Mouse (Mus musculus): ENCODE results near the gene Adprhl1. TPM values are rescaled to one million over a fixed set of nuclear protein-coding genes. Genes with fewer than 3 reads are reported as not detected.

The Adprhl1 gene
- polyA plus RNA-seq, 1 experiment from 2014 or later = not detected

DNA sequence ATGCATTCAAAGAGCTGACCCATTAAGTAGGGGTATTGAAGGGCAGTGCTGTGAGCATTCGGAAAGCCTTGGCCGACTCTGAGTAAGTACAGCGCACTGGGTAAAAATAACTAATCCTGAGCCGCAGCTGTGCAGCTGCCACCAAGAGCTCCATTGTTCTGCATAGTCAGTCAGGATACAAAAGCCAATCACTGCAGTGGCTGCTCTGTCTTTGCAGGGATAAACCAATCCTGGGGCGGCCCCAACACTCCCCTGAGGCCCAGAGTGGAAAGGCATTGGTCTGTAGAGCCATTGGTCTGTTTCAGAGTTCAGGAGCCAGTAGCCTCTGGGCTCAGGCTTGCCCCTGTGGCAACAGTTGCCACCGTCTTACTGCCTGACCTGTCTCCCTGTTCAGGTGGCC, 27.7 kb downstream of the Adprhl1 start:
- Histone ChIP-seq H3K4me2 (ENCODE audit: low read length) (no peak overlapping the region), H3K4me3 (replicated peaks; ENCODE audit: low read depth, low read length) (no peak overlapping the region), H3K27me3 (ENCODE audit: control insufficient read depth, insufficient read depth, low read length) (no peaks in the 10 kb centered on the region), H3K9ac (replicated peaks; ENCODE audit: low read length) (no peak overlapping the region), H3K9me3 (ENCODE audit: control insufficient read depth, low read length) (no peaks in the 10 kb centered on the region), H3K36me3 (ENCODE audit: control insufficient read depth, insufficient read depth, low read length) (no peaks in the 10 kb centered on the region), H3K4me1 (ENCODE audit: control insufficient read depth, insufficient read depth, low read length) (0 out of 2 replicates have a peak, but pooled peaks cover 8% of the 10 kb centered on the region), H3K27ac (replicated peaks; ENCODE audit: low read depth, low read length) (no peak overlapping the region)
- 10% methylated on average over 6 of the region's 6 CpGs for WGBS
- ATAC-seq (ENCODE audit: low FRiP score, low TSS enrichment) = peak; percentile 67; the same call in 1 of the 2 replicates
- DNase-seq = peak; percentile 65

DNA sequence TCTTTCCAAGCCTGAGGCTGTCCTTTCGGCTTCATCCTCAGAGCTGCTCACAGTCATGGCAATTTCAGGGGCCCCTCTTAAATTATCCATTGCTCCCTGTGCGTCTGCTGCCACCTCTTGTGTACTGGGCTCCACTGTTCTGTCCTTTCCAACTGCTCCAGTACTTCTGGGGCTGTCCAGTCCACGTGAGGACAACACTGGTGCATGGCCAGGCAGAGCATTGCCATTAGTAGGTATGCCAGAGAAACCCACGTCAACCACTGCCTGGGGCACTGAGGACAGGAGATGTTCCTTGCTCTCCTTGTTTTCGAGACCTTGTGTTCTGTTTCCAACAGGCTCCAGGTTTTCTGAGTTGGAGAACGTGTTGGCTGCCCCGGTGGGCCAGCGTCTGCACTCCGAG, 29.5 kb downstream of the Adprhl1 start:
- Histone ChIP-seq H3K36me3 (ENCODE audit: control insufficient read depth, insufficient read depth, low read length) (no peaks in the 10 kb centered on the region), H3K9ac (replicated peaks; ENCODE audit: low read length) (no peak overlapping the region), H3K27me3 (ENCODE audit: control insufficient read depth, insufficient read depth, low read length) (no peaks in the 10 kb centered on the region), H3K9me3 (ENCODE audit: control insufficient read depth, low read length) (no peaks in the 10 kb centered on the region), H3K4me1 (ENCODE audit: control insufficient read depth, insufficient read depth, low read length) (0 out of 2 replicates have a peak, but pooled peaks cover 8% of the 10 kb centered on the region), H3K4me2 (ENCODE audit: low read length) (no peak overlapping the region), H3K27ac (replicated peaks; ENCODE audit: low read depth, low read length) (no peak overlapping the region), H3K4me3 (replicated peaks; ENCODE audit: low read depth, low read length) (no peak overlapping the region)
- ATAC-seq (ENCODE audit: low FRiP score, low TSS enrichment) (no peak), DNase-seq (no peak)
- WGBS = 85% methylated on average over 9 of the region's 9 CpGs

DNA sequence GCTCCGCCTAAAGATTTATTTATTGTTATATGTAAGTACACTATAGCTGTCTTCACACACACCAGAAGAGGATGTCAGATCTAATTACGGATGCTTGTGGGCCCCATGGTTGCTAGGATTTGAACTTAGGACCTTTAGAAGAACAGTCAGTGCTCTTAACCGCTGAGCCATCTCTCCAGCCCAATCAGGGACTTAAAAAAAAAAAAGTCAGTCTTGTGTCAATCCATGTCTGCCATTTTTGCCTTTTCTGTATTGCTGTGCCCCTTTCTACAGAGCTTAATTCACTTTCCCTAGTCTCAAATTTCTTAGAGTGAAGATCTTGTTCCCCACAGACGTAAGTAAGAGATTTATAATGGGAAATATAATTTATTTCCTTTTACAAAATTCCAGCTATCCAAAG, 35.5 kb downstream of the Adprhl1 start:
- Histone ChIP-seq H3K4me2 (ENCODE audit: low read length) (no peak overlapping the region), H3K9me3 (ENCODE audit: control insufficient read depth, low read length) (no peaks in the 10 kb centered on the region), H3K4me3 (replicated peaks; ENCODE audit: low read depth, low read length) (no peak overlapping the region), H3K27me3 (ENCODE audit: control insufficient read depth, insufficient read depth, low read length) (no peaks in the 10 kb centered on the region), H3K36me3 (ENCODE audit: control insufficient read depth, insufficient read depth, low read length) (no peaks in the 10 kb centered on the region), H3K4me1 (ENCODE audit: control insufficient read depth, insufficient read depth, low read length) (no peaks in the 10 kb centered on the region), H3K27ac (replicated peaks; ENCODE audit: low read depth, low read length) (no peak overlapping the region), H3K9ac (replicated peaks; ENCODE audit: low read length) (no peak overlapping the region)
- no peak for DNase-seq
- no peak for ATAC-seq (ENCODE audit: low FRiP score, low TSS enrichment)
- WGBS = 87% methylated on average over 4 of the region's 4 CpGs

DNA sequence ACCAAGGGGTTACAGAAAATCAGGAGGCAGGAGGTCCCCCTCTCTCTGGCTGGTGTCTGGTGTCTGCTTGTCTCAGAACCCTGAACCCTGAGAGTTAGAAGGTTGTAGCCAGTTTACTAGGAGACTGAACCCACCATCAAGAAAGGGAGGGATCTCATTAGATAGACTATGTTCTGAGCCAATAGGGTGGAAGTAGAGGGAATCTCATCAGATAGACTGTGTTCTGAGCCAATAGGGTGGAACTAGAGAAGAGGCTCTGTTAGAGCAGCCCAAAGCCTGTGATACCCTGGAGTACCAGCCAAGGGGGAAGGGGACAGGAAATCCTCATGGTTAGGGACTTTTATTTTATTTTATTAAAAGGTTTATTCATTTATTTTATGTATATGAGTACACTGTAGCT, 36.0 kb downstream of the Adprhl1 start:
- no peaks in the 10 kb centered on the region for H3K4me1 ChIP-seq (ENCODE audit: control insufficient read depth, insufficient read depth, low read length)
- ATAC-seq (ENCODE audit: low FRiP score, low TSS enrichment) (no peak), DNase-seq (no peak)
- no peak overlapping the region for H3K27ac ChIP-seq (replicated peaks; ENCODE audit: low read depth, low read length)
- no peaks in the 10 kb centered on the region for H3K27me3 ChIP-seq (ENCODE audit: control insufficient read depth, insufficient read depth, low read length)
- no peak overlapping the region for H3K9ac ChIP-seq (replicated peaks; ENCODE audit: low read length)
- no peaks in the 10 kb centered on the region for H3K36me3 ChIP-seq (ENCODE audit: control insufficient read depth, insufficient read depth, low read length)
- H3K9me3 ChIP-seq (ENCODE audit: control insufficient read depth, low read length) = no peaks in the 10 kb centered on the region
- H3K4me3 ChIP-seq (replicated peaks; ENCODE audit: low read depth, low read length) = no peak overlapping the region
- no peak overlapping the region for H3K4me2 ChIP-seq (ENCODE audit: low read length)

DNA sequence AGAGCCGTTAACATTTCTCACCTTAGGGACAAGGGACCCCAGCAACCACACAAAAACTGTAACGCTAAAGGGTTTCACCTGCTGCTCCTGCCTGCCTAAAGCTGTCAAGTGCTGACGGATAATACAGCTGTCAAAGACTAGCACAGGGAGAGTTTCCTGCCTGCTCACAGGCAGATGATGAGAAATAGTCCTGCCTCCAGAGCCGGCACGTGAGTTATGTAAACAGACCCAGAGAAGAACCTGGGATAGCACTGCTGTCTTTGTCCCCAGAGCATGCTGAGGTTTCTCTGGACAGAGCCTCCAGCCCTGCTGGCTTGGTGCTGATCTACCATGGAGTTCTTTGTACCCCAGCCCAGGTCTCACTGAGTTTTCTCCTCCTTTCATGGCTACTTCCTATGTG, 36.9 kb downstream of the Adprhl1 start:
- no peak overlapping the region for H3K4me3 ChIP-seq (replicated peaks; ENCODE audit: low read depth, low read length)
- no peak for ATAC-seq (ENCODE audit: low FRiP score, low TSS enrichment)
- H3K9ac ChIP-seq (replicated peaks; ENCODE audit: low read length) = no peak overlapping the region
- no peaks in the 10 kb centered on the region for H3K4me1 ChIP-seq (ENCODE audit: control insufficient read depth, insufficient read depth, low read length)
- no peaks in the 10 kb centered on the region for H3K36me3 ChIP-seq (ENCODE audit: control insufficient read depth, insufficient read depth, low read length)
- DNase-seq = no peak
- WGBS = 68% methylated on average over 5 of the region's 5 CpGs
- H3K27ac ChIP-seq (replicated peaks; ENCODE audit: low read depth, low read length) = no peak overlapping the region
- no peaks in the 10 kb centered on the region for H3K9me3 ChIP-seq (ENCODE audit: control insufficient read depth, low read length)
- no peaks in the 10 kb centered on the region for H3K27me3 ChIP-seq (ENCODE audit: control insufficient read depth, insufficient read depth, low read length)
- no peak overlapping the region for H3K4me2 ChIP-seq (ENCODE audit: low read length)

DNA sequence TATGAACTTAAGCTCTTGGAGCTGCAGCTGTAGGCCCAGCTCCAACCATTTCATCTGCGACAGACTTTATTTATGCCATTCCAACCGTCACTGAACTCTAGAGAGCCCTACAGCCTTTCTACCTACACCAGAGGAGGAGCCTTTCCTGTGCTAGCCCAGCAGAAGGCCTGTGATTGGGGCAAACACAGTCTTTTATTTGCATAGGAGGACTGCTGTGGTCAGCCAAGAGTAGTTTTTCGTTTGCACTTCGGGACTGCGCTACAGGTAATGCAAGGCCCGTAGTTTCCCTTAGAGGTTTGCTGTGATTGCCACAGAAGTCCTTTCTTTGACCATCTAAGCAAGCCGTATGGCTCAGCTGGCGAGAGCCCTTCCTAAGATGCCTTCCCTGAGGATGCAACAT, 37.6 kb downstream of the Adprhl1 start:
- Histone ChIP-seq H3K9me3 (ENCODE audit: control insufficient read depth, low read length) (no peaks in the 10 kb centered on the region), H3K9ac (replicated peaks; ENCODE audit: low read length) (no peak overlapping the region), H3K27me3 (ENCODE audit: control insufficient read depth, insufficient read depth, low read length) (no peaks in the 10 kb centered on the region), H3K4me2 (ENCODE audit: low read length) (no peak overlapping the region), H3K4me1 (ENCODE audit: control insufficient read depth, insufficient read depth, low read length) (no peaks in the 10 kb centered on the region), H3K27ac (replicated peaks; ENCODE audit: low read depth, low read length) (0 out of 2 replicates have a peak overlapping the region, but pooled peaks have one; percentile 6), H3K36me3 (ENCODE audit: control insufficient read depth, insufficient read depth, low read length) (no peaks in the 10 kb centered on the region), H3K4me3 (replicated peaks; ENCODE audit: low read depth, low read length) (no peak overlapping the region)
- DNase-seq (no peak), ATAC-seq (ENCODE audit: low FRiP score, low TSS enrichment) (no peak)
- WGBS = 78% methylated on average over 8 of the region's 8 CpGs

DNA sequence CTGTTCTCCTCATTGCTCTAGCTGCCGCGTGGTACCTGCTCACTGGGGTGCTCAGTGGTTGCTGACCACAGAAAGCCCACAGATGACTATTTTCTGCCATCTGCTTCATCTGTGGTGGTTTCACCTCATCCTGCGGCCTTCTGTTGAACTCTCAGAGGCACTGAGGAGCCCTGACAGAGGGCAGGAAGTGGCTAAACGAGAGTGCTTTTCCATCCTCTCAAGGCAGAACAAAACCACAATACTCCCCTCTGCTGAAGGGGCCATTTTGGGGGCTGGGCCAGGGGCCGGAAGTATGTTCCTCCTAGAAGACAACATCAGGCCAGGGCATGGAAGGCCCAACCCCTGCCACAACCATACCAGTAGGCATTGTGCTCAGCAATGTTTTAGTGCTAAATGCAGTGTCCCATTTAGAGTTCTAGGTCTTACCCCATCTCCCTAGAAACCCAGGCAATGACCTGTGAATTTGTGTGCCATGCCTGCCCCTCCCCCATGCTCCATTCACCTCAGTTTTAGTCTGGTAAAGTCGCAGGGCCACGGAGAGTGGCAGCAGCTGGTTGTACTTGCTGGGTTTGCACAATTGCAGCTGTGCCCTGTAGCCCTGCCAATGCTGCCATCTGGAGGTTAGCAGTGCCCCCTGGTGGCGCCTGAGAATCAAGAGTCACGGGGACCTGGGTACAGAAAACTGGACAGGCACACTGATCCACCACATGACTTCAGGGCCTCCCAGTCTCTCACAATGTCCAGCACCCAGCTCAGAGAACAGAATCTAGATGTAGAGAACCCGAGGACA, 40.3 kb downstream of the Adprhl1 start:
- Histone ChIP-seq H3K27me3 (ENCODE audit: control insufficient read depth, insufficient read depth, low read length) (no peaks in the 10 kb centered on the region), H3K27ac (replicated peaks; ENCODE audit: low read depth, low read length) (no peak overlapping the region), H3K4me3 (replicated peaks; ENCODE audit: low read depth, low read length) (no peak overlapping the region), H3K9ac (replicated peaks; ENCODE audit: low read length) (no peak overlapping the region), H3K4me1 (ENCODE audit: control insufficient read depth, insufficient read depth, low read length) (no peaks in the 10 kb centered on the region), H3K36me3 (ENCODE audit: control insufficient read depth, insufficient read depth, low read length) (no peaks in the 10 kb centered on the region), H3K9me3 (ENCODE audit: control insufficient read depth, low read length) (no peaks in the 10 kb centered on the region), H3K4me2 (ENCODE audit: low read length) (peak overlapping the region; percentile 41)
- ATAC-seq (ENCODE audit: low FRiP score, low TSS enrichment) (peak; percentile 76; the same call in 1 of the 2 replicates), DNase-seq (peak; percentile 91)
- 29% methylated on average over 10 of the region's 10 CpGs for WGBS

DNA sequence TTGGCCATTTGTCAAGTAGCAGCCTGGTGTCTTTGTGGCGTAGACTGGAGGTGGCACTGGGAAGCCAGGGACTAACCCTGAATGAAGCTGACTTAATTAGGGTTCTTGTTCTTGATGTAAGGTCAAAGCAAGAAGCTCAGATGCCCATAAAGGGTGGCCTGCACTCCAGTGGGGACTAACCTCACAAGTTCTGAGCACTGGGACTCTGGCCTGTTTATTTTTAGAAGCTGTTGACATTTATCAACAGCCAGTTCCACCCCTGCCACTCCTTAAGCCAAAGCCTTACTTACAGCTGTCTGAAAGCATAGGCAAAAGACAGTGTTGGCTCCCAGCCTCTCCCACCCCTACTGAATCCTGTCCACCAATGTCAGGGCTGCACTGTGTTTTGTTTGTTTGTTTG, 44.2 kb downstream of the Adprhl1 start:
- DNase-seq = no peak
- no peaks in the 10 kb centered on the region for H3K27me3 ChIP-seq (ENCODE audit: control insufficient read depth, insufficient read depth, low read length)
- no peaks in the 10 kb centered on the region for H3K4me1 ChIP-seq (ENCODE audit: control insufficient read depth, insufficient read depth, low read length)
- 60% methylated on average over 1 of the region's 1 CpGs for WGBS
- H3K9ac ChIP-seq (replicated peaks; ENCODE audit: low read length) = no peak overlapping the region
- H3K4me2 ChIP-seq (ENCODE audit: low read length) = no peak overlapping the region
- H3K27ac ChIP-seq (replicated peaks; ENCODE audit: low read depth, low read length) = no peak overlapping the region
- H3K36me3 ChIP-seq (ENCODE audit: control insufficient read depth, insufficient read depth, low read length) = no peaks in the 10 kb centered on the region
- no peak for ATAC-seq (ENCODE audit: low FRiP score, low TSS enrichment)
- no peaks in the 10 kb centered on the region for H3K9me3 ChIP-seq (ENCODE audit: control insufficient read depth, low read length)
- H3K4me3 ChIP-seq (replicated peaks; ENCODE audit: low read depth, low read length) = no peak overlapping the region

DNA sequence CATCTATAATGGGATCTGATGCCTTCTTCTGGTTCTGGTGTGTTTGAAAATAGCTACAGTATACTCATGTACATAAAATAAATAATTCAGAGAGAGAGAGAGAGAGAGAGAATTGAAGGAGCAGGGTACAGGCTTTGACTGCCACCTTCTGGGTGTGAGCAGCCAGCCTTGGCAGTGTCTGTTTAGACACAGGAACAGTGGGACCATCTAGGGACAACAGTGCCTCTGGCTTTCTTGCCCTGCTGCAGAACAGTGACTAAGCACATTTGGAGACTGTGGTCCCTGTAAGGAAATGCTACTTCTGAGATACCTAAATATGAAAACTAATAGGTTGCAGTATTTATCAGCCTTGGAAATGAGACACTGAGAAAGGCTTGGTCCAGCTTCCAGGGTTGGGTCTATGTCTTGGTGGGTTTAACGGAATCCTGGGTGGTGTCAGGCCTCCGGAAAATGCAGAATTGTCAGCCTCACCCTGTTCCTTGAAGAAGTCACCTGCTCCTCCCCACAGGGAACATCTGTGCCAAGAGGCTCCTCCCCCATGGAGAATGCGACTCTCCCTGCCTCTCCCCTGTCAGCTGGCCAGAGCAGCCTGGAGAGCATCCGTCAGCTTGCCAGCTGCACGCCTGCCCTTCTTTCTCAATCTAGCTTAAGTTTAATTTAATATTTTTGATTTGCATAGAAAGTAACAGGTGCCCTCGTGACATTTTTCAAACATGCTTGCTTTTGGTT, 45.2 kb downstream of the Adprhl1 start:
- DNase-seq = no peak
- no peaks in the 10 kb centered on the region for H3K9me3 ChIP-seq (ENCODE audit: control insufficient read depth, low read length)
- WGBS = 49% methylated on average over 6 of the region's 6 CpGs
- no peak overlapping the region for H3K4me3 ChIP-seq (replicated peaks; ENCODE audit: low read depth, low read length)
- no peak overlapping the region for H3K4me2 ChIP-seq (ENCODE audit: low read length)
- H3K9ac ChIP-seq (replicated peaks; ENCODE audit: low read length) = no peak overlapping the region
- H3K27ac ChIP-seq (replicated peaks; ENCODE audit: low read depth, low read length) = no peak overlapping the region
- no peaks in the 10 kb centered on the region for H3K4me1 ChIP-seq (ENCODE audit: control insufficient read depth, insufficient read depth, low read length)
- no peaks in the 10 kb centered on the region for H3K36me3 ChIP-seq (ENCODE audit: control insufficient read depth, insufficient read depth, low read length)
- H3K27me3 ChIP-seq (ENCODE audit: control insufficient read depth, insufficient read depth, low read length) = no peaks in the 10 kb centered on the region
- no peak for ATAC-seq (ENCODE audit: low FRiP score, low TSS enrichment)

Data from midbrain, embryonic 14.5 days (tissue).